Mouse (Mus musculus) cerebellum, postnatal 25 days (tissue): ENCODE measurements around the gene Gfi1.

Experiments
- DNase-seq, 2 experiments: peaks; one replicate each; pipeline ENCODE4 v3.0.0; 2021; ENCODE audit warnings: mixed read lengths in 2 of 2

Gene Gfi1

GRCm38 (mm10) chr5:107725435-107726261 lies at the start of gene Gfi1:
TSS of gene Gfi1 (minus strand) at chr5:107726036.
- DNase-seq: no peak

GRCm38 (mm10) chr5:107772049-107772448 lies 46.2 kb upstream of the Gfi1 start:
- DNase-seq: no peak

GRCm38 (mm10) chr5:107768224-107768623 lies 42.4 kb upstream of the Gfi1 start:
- DNase-seq: no peak

- no peak for DNase-seq
These were observed 40.1 kb upstream of the Gfi1 start for GRCm38 (mm10) chr5:107765946-107766345.

GRCm38 (mm10) chr5:107764486-107764885 lies 38.6 kb upstream of the Gfi1 start:
- DNase-seq: no peak

- DNase-seq: no peak
These were observed 37.8 kb upstream of the Gfi1 start for GRCm38 (mm10) chr5:107763674-107764073.

- DNase-seq: no peak
These were observed 33.3 kb upstream of the Gfi1 start for GRCm38 (mm10) chr5:107759121-107759520.

GRCm38 (mm10) chr5:107756072-107756471 lies 30.2 kb upstream of the Gfi1 start:
- no peak for DNase-seq

- no peak for DNase-seq
These were observed 28.9 kb upstream of the Gfi1 start for GRCm38 (mm10) chr5:107754740-107755139.

- DNase-seq: no peak
These were observed 27.8 kb upstream of the Gfi1 start for GRCm38 (mm10) chr5:107753656-107754055.

- DNase-seq: no peak
These were observed 23.5 kb upstream of the Gfi1 start for GRCm38 (mm10) chr5:107749229-107749916.

GRCm38 (mm10) chr5:107739023-107739422 lies 13.2 kb upstream of the Gfi1 start:
- DNase-seq: no peak

- DNase-seq: no peak
These were observed 12.5 kb upstream of the Gfi1 start for GRCm38 (mm10) chr5:107738296-107738695.

GRCm38 (mm10) chr5:107736171-107736570 lies 10.3 kb upstream of the Gfi1 start:
- no peak for DNase-seq

- no peak for DNase-seq
These were observed 6.0 kb upstream of the Gfi1 start for GRCm38 (mm10) chr5:107731844-107732243.

GRCm38 (mm10) chr5:107731408-107731807 lies 5.6 kb upstream of the Gfi1 start:
- DNase-seq: no peak

GRCm38 (mm10) chr5:107727007-107727402 lies 1.2 kb upstream of the Gfi1 start:
- DNase-seq: no peak

GRCm38 (mm10) chr5:107726281-107727006 lies 608 bp upstream of the Gfi1 start:
- DNase-seq: peak in 1 of 2 experiments; percentile 20

- DNase-seq: no peak
These were observed 988 bp downstream of the Gfi1 start for GRCm38 (mm10) chr5:107724661-107725434.

GRCm38 (mm10) chr5:107723541-107724511 lies 2.0 kb downstream of the Gfi1 start:
- DNase-seq: peak in 1 of 2 experiments; percentile 20
